In the genomic region with DNA sequence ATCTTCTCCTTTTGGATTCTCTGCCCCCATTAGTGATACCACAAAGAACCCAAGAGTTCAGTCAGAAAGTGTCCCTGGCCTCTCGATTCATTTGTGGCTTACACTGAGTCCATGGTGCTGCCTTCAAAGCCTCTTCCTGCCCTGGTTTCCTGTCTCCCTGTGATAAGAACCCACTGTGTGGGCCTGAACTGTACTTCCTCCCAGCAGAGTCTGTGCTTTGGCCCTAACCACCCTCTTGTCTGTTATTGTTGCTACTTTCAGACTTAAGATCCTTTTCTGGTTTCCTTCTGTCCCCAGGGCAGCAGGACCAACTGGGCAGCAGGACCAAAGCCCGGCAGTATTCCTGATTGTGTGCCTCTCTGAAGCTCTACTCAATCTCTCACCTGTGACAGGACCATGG, we compare ENCODE assay signal across 13 mouse cellular contexts.
DNase-seq lines count a peak whose midpoint lies in the region; ATAC-seq lines count a peak whose summit lies in the region.
"Had no signal": no experiment of that assay in that cellular context is flagged by ENCODE, and none has a peak within 500 bp of the region (broad histone marks: within the 10 kb centered on the region; RNA-seq: fewer than 3 reads in every experiment).

No protein-coding gene starts in this region.

- H3K4me2 ChIP-seq in heart, embryonic 14.5 days (ENCODE audit: low read length), result no peak overlapping the region
- H3K4me2 ChIP-seq in liver, embryonic 13.5 days, result no peak overlapping the region
- no peak overlapping the region for H3K4me2 ChIP-seq in kidney, embryonic 15.5 days
- H3K4me2 ChIP-seq: hindbrain, embryonic 14.5 days; neural tube, embryonic 12.5 days had no signal

- 0 out of 2 replicates have a peak, but pooled peaks cover 3% of the 10 kb centered on the region for H3K9me3 ChIP-seq in heart, embryonic 14.5 days (ENCODE audit: control insufficient read depth, low read length)
- no peaks in the 10 kb centered on the region for H3K9me3 ChIP-seq in liver, embryonic 13.5 days (replicated peaks)
- H3K9me3 ChIP-seq in kidney, embryonic 15.5 days (replicated peaks), result no peaks in the 10 kb centered on the region
- H3K9me3 ChIP-seq: midbrain, embryonic 10.5 days; neural tube, embryonic 12.5 days had no signal

- H3K27me3 ChIP-seq in heart, embryonic 14.5 days (ENCODE audit: control insufficient read depth, insufficient read depth, low read length), result no peaks in the 10 kb centered on the region
- no peaks in the 10 kb centered on the region for H3K27me3 ChIP-seq in liver, embryonic 13.5 days
- no peaks in the 10 kb centered on the region for H3K27me3 ChIP-seq in kidney, embryonic 15.5 days
- H3K27me3 ChIP-seq: neural tube, embryonic 12.5 days had no signal

- H3K4me3 ChIP-seq in heart, embryonic 14.5 days (ENCODE audit: control insufficient read depth in 1 of 2, insufficient read depth in 1 of 2, low read depth in 1 of 2, low read length in 2 of 2), result no peak overlapping the region
- no peak overlapping the region for H3K4me3 ChIP-seq in liver, embryonic 13.5 days (replicated peaks)
- H3K4me3 ChIP-seq in kidney, embryonic 15.5 days (replicated peaks), result no peak overlapping the region
- H3K4me3 ChIP-seq: midbrain, embryonic 10.5 days; neural tube, embryonic 12.5 days had no signal

- no peak overlapping the region for H3K9ac ChIP-seq in heart, embryonic 14.5 days (ENCODE audit: low read length)
- H3K9ac ChIP-seq in liver, embryonic 13.5 days, result no peak overlapping the region
- no peak overlapping the region for H3K9ac ChIP-seq in kidney, embryonic 15.5 days
- H3K9ac ChIP-seq: hindbrain, embryonic 14.5 days; neural tube, embryonic 12.5 days had no signal

- no peak for ATAC-seq in heart, embryonic 14.5 days (ENCODE audit: insufficient number of reproducible peaks, insufficient read depth, low FRiP score, low read depth)
- ATAC-seq in liver, embryonic 13.5 days (ENCODE audit: low read depth), result peak; percentile 57
- ATAC-seq in kidney, embryonic 15.5 days (replicated peaks; ENCODE audit: low FRiP score), result no peak

- H3K4me1 ChIP-seq in heart, embryonic 14.5 days (ENCODE audit: control insufficient read depth in 2 of 2, insufficient read depth in 2 of 2, low read length in 2 of 2), result peaks cover 7 to 11% of the 10 kb centered on the region in 2 experiments; a peak in 3 of 4 replicates
- peaks cover 11% of the 10 kb centered on the region; the same call in 1 of the 2 replicates for H3K4me1 ChIP-seq in liver, embryonic 13.5 days (replicated peaks)
- H3K4me1 ChIP-seq in kidney, embryonic 15.5 days, result peaks cover 12% of the 10 kb centered on the region
- H3K4me1 ChIP-seq: midbrain, embryonic 10.5 days; neural tube, embryonic 12.5 days had no signal

- peak overlapping the region; percentile 20 to 26; a peak in 2 of 4 replicates for H3K27ac ChIP-seq in heart, embryonic 14.5 days (replicated peaks in 1 of 2; ENCODE audit: control insufficient read depth in 1 of 2, insufficient read depth in 1 of 2, low read depth in 2 of 2, low read length in 2 of 2)
- no peak overlapping the region for H3K27ac ChIP-seq in liver, embryonic 13.5 days
- no peak overlapping the region for H3K27ac ChIP-seq in kidney, embryonic 15.5 days
- H3K27ac ChIP-seq: midbrain, embryonic 10.5 days; neural tube, embryonic 12.5 days; stomach, postnatal 0 days had no signal

- intact Hi-C loops in heart, postnatal 14 days (cut with DNase I), result no loop called here

- no peak for DNase-seq in heart, postnatal 14 days
- peak; percentile 40 for DNase-seq in c-Kit-positive CD71-negative TER-119-negative erythroid progenitor cells, embryonic 14.5 days (ENCODE audit: low read depth)
- DNase-seq in liver, embryonic 13.5 days, result peak; percentile 5
- peak; percentile 68 for DNase-seq in thymus, postnatal 25 days
- no peak for DNase-seq in kidney, adult 9 months
- DNase-seq: kidney, postnatal 10 days; right cerebral cortex, adult 18-20 months had no signal

- H3K36me3 ChIP-seq in heart, embryonic 14.5 days (ENCODE audit: control insufficient read depth, insufficient read depth, low read length), result no peaks in the 10 kb centered on the region
- H3K36me3 ChIP-seq in liver, embryonic 13.5 days, result no peaks in the 10 kb centered on the region
- H3K36me3 ChIP-seq in kidney, embryonic 15.5 days, result no peaks in the 10 kb centered on the region
- H3K36me3 ChIP-seq: midbrain, embryonic 10.5 days; neural tube, embryonic 12.5 days had no signal

- WGBS in heart, embryonic 14.5 days, result 50% methylated on average over 2 of the region's 2 CpGs
- 2% methylated on average over 2 of the region's 2 CpGs for WGBS in liver, embryonic 13.5 days (ENCODE audit: insufficient replicate concordance)
- 78% methylated on average over 2 of the region's 2 CpGs for WGBS in kidney, embryonic 15.5 days

Comparison
In these comparisons a context has a peak if more than half of its experiments do, and no peak if none do; other contexts are left out.
1. H3K27ac ChIP-seq: peak in heart, embryonic 14.5 days (2 of 2); none in liver, embryonic 13.5 days (single experiment) and kidney, embryonic 15.5 days (single experiment).
2. DNase-seq: peak in c-Kit-positive CD71-negative TER-119-negative erythroid progenitor cells, embryonic 14.5 days (single experiment), liver, embryonic 13.5 days (single experiment) and thymus, postnatal 25 days (single experiment); none in heart, postnatal 14 days (0 of 2) and kidney, adult 9 months (single experiment).